Mouse (Mus musculus): ENCODE data around the gene Gch1.

DNA sequence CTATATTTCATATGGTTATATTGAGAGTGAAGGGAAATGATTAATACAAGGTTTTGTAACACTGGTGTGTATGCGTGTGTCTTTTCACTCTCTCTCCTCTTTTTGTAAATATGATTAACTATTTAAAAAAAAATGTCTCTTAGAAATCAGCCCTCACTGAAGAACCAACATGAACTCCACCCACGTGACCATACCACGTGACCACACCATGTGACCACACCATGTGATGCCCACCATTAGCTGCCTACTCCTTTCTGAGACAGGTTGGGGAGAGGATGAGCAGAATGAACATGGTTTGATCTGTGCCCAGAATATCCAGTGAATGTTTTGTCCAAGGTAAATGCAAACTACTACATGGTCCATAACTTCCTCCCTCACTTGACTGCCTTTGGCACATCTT is 83.5 kb downstream of the Gch1 start:
- TF ChIP-seq POLR2AphosphoS5 (IDR thresholded peaks at IDR 0.05; ENCODE audit: insufficient replicate concordance, low read depth, low read length) (no peak), CTCF (IDR thresholded peaks at IDR 0.05; ENCODE audit: low read depth, low read length) (no peak), TAL1 (conservative IDR thresholded peaks at IDR 0.05; ENCODE audit: low read depth, low read length) (no peak), GATA1 (IDR thresholded peaks at IDR 0.05; ENCODE audit: borderline replicate concordance, low read length) (no peak)

Data from G1E (cell line).